Mouse (Mus musculus) heart, embryonic 15.5 days (tissue): Measurements from ENCODE around the gene Ccdc116. TPM values are rescaled to one million over a fixed set of nuclear protein-coding genes. Genes with fewer than 3 reads are reported as not detected.
A peak's percentile ranks its signal among the peaks of the same experiment; 100 is the strongest.

Source experiments
- microRNA counts: library from miRNA; unstranded; fragments of <30 nt; microRNA quantifications from one replicate; lab custom pipeline; 2016
- microRNA-seq: library from miRNA; unstranded; fragments of <30 nt; microRNA quantifications from one replicate; pipeline ENCODE4, GENCODE M21; 2016
- polyA plus RNA-seq: library from polyadenylated mRNA; unstranded; fragments of >200 nt; fragmentation: Nextera tagmentation; extraction: Ambion mirVana; gene quantifications from 2 replicates; pipeline ENCODE4 v1.2.1, GENCODE M21; 2015

The Ccdc116 gene
- polyA plus RNA-seq, 1 experiment from 2014 or later: 0.16 TPM

MicroRNAs encoded within 50 kb of the gene (microRNA counts, 519-probe panel; counts per million panel counts)
- microRNA mmu-miR-130b (lab: Ali Mortazavi, UCI) (3,463 counts per million, percentile 84 among the panel's probes with 10 or more counts), microRNA mmu-miR-301b (lab: Ali Mortazavi, UCI) (2,540 counts per million, percentile 53 among the panel's probes with 10 or more counts)

Small RNA genes lying within 50 kb of the gene (microRNA-seq; reads per million reads assigned to microRNA genes)
- 3,711 reads per million, percentile 90 among the genes with 10 or more reads in this experiment for gene Mir130b
- gene Mir301b: 44.1 reads per million, percentile 40 among the genes with 10 or more reads in this experiment

Other genes starting within 250 kb of the Ccdc116 start
- 119 and 121 TPM in 2 replicates for gene Mapk1, start 163.8 kb downstream of the Ccdc116 start, polyA plus RNA-seq
- 9.9 and 12.9 TPM in 2 replicates for gene Ypel1, start 77.5 kb downstream of the Ccdc116 start, polyA plus RNA-seq
- 89.8 and 106 TPM in 2 replicates for gene Ppil2, start 36.0 kb downstream of the Ccdc116 start, polyA plus RNA-seq
- 13.2 and 18.4 TPM in 2 replicates for gene 2610318N02Rik, start 22.1 kb downstream of the Ccdc116 start, polyA plus RNA-seq
- 41.7 and 58.8 TPM in 2 replicates for gene Sdf2l1, start 14.8 kb downstream of the Ccdc116 start, polyA plus RNA-seq
- gene Ydjc, start 2.6 kb downstream of the Ccdc116 start, polyA plus RNA-seq: 4.5 and 6.6 TPM in 2 replicates
- gene Ube2l3, start 55.4 kb upstream of the Ccdc116 start, polyA plus RNA-seq: 255 and 264 TPM in 2 replicates
- 0.13 and 0.30 TPM in 2 replicates for gene Rimbp3, start 61.4 kb upstream of the Ccdc116 start, polyA plus RNA-seq
- 3.2 and 4.0 TPM in 2 replicates for gene Hic2, start 86.3 kb upstream of the Ccdc116 start, polyA plus RNA-seq
- gene Tmem191c, start 128.8 kb upstream of the Ccdc116 start, polyA plus RNA-seq: 9.2 and 11.6 TPM in 2 replicates
- gene Serpind1, start 184.1 kb upstream of the Ccdc116 start, polyA plus RNA-seq: 0.35 and 1.9 TPM in 2 replicates